Mouse (Mus musculus) forebrain, embryonic 14.5 days (tissue): ENCODE measurements at regions not wholly inside any gene's neighbourhood (a gene's known extent, or its start where the extent isn't known, plus 50 kb on each side); places are given as distances from the start of the nearest gene placed in this dataset.

Experiments
- ATAC-seq: fragments of 200-750 bp; cut with Nextera tagmentation; 2 replicates; pipeline ENCODE4 v1.8.0; 2017; ENCODE audit warnings: mild to moderate bottlenecking, moderate library complexity
- DNase-seq: peaks from one replicate; pipeline ENCODE4 v3.0.0-alpha.2; 2015; ENCODE audit warnings: low spot score
- H3K27ac ChIP-seq: fragments of 300-500 bp; sonication (generic); 2 replicates; pipeline ENCODE4 v1.5.1; 2014; ENCODE audit warnings: low read depth, mild to moderate bottlenecking, control low read depth, low read length, moderate library complexity
- H3K27me3 ChIP-seq: fragments of 300-500 bp; sonication (generic); replicated peaks from 2 replicates; pipeline ENCODE4 v1.6.1; 2014; ENCODE audit warnings: low read length, control low read depth, mixed read lengths; ENCODE audit not compliant: control insufficient read depth, insufficient read depth
- H3K36me3 ChIP-seq: fragments of 300-500 bp; sonication (generic); 2 replicates; pipeline ENCODE4 v1.6.1; 2014; ENCODE audit warnings: low read length, control low read depth; ENCODE audit not compliant: control insufficient read depth, insufficient read depth
- H3K4me1 ChIP-seq: fragments of 300-500 bp; sonication (generic); 2 replicates; pipeline ENCODE4 v1.6.1; 2014; ENCODE audit warnings: antibody characterized with exemption, low read length, control low read depth; ENCODE audit not compliant: control insufficient read depth, insufficient read depth
- H3K4me2 ChIP-seq: fragments of 300-500 bp; sonication (generic); 2 replicates; pipeline ENCODE4 v1.6.1; 2014; ENCODE audit warnings: mild to moderate bottlenecking, control low read depth, low read length
- H3K4me3 ChIP-seq: fragments of 300-500 bp; sonication (generic); 2 replicates; pipeline ENCODE4 v1.5.1; 2014; ENCODE audit warnings: low read depth, low read length, control low read depth
- H3K9ac ChIP-seq: fragments of 300-500 bp; sonication (generic); 2 replicates; pipeline ENCODE4 v1.6.1; 2014; ENCODE audit warnings: mild to moderate bottlenecking, low read length, control low read depth, moderate library complexity
- H3K9me3 ChIP-seq: fragments of 300-500 bp; sonication (generic); replicated peaks from 2 replicates; pipeline ENCODE4 v1.6.1; 2016; ENCODE audit warnings: low read length, control low read depth, mixed read lengths; ENCODE audit not compliant: control insufficient read depth
- WGBS: fragments of 180-500 bp; shearing (Covaris S2); extraction: QIAGEN DNeasy Blood & Tissue Kit; methylation state at CpG from one replicate; pipeline ENCODE4 v1.1.7; 2014; 5-methylcytosine and 5-hydroxymethylcytosine counted together

DNA sequence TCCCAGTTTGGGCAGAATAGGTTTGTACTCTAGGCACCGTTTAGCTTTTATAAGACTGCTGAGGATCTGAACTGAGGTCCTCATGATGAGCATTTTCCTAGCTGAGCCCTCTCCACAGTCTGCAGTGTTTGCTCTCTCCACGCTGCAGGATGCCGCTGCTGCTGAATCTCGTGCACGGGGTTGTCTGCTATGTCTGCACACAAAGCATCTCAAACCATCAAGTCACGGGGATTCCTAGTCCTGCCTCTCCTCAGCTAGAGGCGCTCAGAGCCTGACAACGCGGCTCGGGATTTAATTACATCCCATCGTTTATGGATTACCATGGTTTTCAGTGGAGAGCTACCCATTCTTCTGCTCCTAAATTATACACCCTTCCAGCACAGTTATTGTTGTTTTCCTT is 175.6 kb downstream of the Rnf144b start:
- H3K4me2 ChIP-seq: no peak overlapping the region
- H3K36me3 ChIP-seq: no peaks in the 10 kb centered on the region
- H3K27me3 ChIP-seq: no peaks in the 10 kb centered on the region
- peak; percentile 46 for DNase-seq
- H3K4me1 ChIP-seq: no peaks in the 10 kb centered on the region
- peak overlapping the region; percentile 27; the same call in 1 of the 2 replicates for H3K27ac ChIP-seq
- H3K9me3 ChIP-seq: no peaks in the 10 kb centered on the region
- WGBS: 49% methylated on average over 11 of the region's 11 CpGs
- peak; percentile 40; the same call in 1 of the 2 replicates for ATAC-seq
- H3K4me3 ChIP-seq: no peak overlapping the region
- H3K9ac ChIP-seq: no peak overlapping the region

DNA sequence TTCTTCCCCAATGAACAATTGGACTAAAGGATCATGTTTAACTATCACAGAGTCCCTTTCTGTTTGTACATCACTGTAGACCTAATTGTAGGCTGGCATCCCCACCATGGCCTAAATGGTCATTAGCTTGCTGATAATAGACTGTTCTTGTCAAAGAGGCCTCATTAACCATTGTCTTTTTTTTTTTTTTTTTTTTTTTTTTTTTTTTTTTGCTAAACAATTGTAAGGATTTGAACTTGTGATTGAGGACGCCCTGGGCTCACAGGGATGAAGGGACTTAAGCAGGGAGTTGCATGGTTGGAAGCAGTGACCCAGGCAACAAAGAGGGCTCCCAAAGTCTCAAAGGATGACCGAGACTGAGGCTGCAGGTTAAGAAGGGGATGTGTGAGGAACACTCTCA is 178.0 kb downstream of the Rnf144b start:
- Histone ChIP-seq H3K36me3 (no peaks in the 10 kb centered on the region), H3K4me2 (no peak overlapping the region), H3K27me3 (no peaks in the 10 kb centered on the region), H3K9ac (no peak overlapping the region), H3K27ac (no peak overlapping the region), H3K4me3 (no peak overlapping the region), H3K4me1 (no peaks in the 10 kb centered on the region), H3K9me3 (no peaks in the 10 kb centered on the region)
- 12% methylated on average over 2 of the region's 2 CpGs for WGBS
- peak; percentile 32 for DNase-seq
- ATAC-seq: no peak

DNA sequence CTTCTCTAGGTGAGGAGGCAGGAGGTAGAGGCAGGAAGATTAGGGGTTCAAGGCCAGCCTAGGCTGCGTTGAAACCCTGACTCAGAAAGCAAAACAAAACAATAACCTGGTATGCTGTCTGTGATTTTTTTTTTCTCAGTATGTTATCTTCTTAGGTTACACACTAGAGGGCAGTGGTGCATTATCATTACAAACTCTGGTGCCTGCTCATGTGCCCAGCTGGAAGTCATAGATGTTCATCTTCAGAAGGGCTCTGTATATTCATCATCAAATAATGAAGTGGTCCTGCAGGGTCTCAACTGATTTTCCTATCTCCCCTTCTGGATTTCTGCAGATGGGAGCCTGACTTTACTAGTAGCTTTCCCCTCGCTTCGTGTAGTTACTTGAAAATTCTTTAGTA is 178.6 kb downstream of the Rnf144b start:
- Histone ChIP-seq H3K9me3 (no peaks in the 10 kb centered on the region), H3K36me3 (no peaks in the 10 kb centered on the region), H3K27me3 (no peaks in the 10 kb centered on the region), H3K4me3 (no peak overlapping the region), H3K4me1 (no peaks in the 10 kb centered on the region), H3K9ac (no peak overlapping the region), H3K27ac (no peak overlapping the region), H3K4me2 (no peak overlapping the region)
- DNase-seq (peak; percentile 89), ATAC-seq (peak; percentile 46; the same call in 1 of the 2 replicates)
- 60% methylated on average over 3 of the region's 3 CpGs for WGBS

DNA sequence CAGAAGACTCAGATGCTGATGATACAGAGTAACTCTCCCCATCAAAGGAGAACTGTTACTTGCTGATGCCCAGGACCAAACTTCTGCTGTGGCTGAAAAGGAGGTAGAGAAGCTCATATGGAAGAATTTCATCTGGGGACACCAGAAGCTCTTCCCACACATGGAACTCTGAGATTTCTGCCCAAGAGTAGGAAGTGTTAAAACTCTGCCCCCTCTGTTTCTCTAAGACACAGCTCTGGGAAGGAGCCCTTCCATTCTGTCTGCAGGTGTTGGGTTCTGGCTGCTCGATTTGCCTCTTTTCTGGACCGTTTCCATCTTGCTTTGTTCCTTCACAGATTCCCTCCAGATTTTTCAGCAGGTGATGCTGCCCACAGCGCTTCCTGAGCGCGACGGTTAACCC is 187.0 kb downstream of the Rnf144b start:
- Histone ChIP-seq H3K4me2 (no peak overlapping the region), H3K27me3 (no peaks in the 10 kb centered on the region), H3K27ac (no peak overlapping the region), H3K36me3 (no peaks in the 10 kb centered on the region), H3K9me3 (no peaks in the 10 kb centered on the region), H3K4me1 (peaks cover 8% of the 10 kb centered on the region), H3K4me3 (no peak overlapping the region), H3K9ac (no peak overlapping the region)
- DNase-seq (no peak), ATAC-seq (no peak)
- 89% methylated on average over 6 of the region's 6 CpGs for WGBS

DNA sequence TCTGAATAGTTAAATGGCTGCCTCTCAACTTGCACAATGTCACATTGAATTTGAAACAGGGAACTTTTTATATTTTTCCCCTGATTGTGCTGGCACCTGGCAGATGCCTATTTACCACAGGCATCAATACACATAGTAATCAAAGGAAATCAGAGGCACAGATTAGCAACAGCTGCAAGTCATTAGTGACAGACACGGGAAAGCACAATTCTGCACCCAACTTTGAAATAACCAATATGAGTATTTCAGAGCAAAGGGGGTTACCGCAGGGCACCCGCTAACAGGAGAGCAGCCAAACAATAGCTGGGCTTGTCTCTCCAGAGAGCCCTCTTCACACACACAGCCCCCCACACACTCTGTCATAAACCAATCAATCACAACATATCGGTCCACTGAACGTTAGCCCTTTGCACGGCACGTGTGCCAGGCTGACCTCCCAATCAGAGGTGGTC is 188.3 kb downstream of the Rnf144b start:
- DNase-seq: peak; percentile 72
- no peak overlapping the region for H3K9ac ChIP-seq

DNA sequence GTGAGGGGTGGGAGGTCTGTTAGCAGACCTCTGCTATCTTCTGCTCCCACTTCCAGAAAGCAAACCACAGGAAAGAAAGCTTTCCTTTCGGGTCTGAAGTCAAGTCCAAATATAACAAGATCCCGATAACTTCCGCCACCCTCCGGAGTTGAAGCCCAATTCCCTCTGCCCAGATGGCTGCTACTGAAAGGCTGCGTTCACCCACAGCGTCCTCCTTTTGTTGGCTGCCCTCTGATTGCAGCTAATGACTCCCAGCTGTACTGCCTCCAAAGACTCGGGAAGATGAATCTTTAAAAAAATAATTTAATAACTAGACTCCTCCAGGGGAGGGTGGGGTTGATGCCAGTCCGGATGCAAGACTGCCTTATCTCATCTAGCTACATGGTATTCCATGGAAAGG is 197.1 kb downstream of the Rnf144b start:
- Histone ChIP-seq H3K27me3 (no peaks in the 10 kb centered on the region), H3K4me2 (no peak overlapping the region), H3K27ac (no peak overlapping the region), H3K9ac (no peak overlapping the region), H3K36me3 (no peaks in the 10 kb centered on the region), H3K4me1 (peaks cover 8% of the 10 kb centered on the region; the same call in 1 of the 2 replicates), H3K9me3 (no peaks in the 10 kb centered on the region), H3K4me3 (no peak overlapping the region)
- DNase-seq (peak; percentile 46), ATAC-seq (no peak)
- WGBS: 67% methylated on average over 8 of the region's 8 CpGs

More for the DNA sequence above, 188.3 kb downstream of the Rnf144b start:
- no peak overlapping the region for H3K4me3 ChIP-seq
- H3K27me3 ChIP-seq: no peaks in the 10 kb centered on the region
- H3K9me3 ChIP-seq: no peaks in the 10 kb centered on the region
- H3K27ac ChIP-seq: peak overlapping the region; percentile 17; the same call in 1 of the 2 replicates
- H3K36me3 ChIP-seq: no peaks in the 10 kb centered on the region
- H3K4me1 ChIP-seq: peaks cover 8% of the 10 kb centered on the region
- H3K4me2 ChIP-seq: no peak overlapping the region
- ATAC-seq: peak; percentile 82
- 12% methylated on average over 7 of the region's 7 CpGs for WGBS

DNA sequence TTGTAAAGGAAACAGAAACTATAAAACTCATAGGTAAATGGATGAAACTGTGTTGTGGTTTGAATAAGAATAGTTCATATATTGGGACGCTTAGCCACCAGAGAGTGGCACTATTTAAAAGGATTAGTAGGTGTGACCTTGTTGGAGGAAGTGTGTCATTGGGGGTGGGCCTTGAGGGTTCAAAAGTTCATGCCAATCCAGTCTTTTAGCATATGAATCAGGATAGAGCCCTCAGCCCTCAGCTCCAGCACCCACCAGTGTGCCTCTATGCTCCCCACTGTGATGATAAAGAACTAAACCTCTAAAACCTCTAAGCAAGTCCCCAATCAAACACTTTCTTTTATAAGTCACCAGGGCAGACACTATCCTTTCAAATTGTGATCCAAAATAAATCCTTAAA is 199.4 kb downstream of the Rnf144b start:
- no peak overlapping the region for H3K9ac ChIP-seq
- no peak overlapping the region for H3K4me3 ChIP-seq
- DNase-seq (no peak), ATAC-seq (no peak)
- peaks cover 8% of the 10 kb centered on the region; the same call in 1 of the 2 replicates for H3K4me1 ChIP-seq
- H3K27ac ChIP-seq: no peak overlapping the region
- H3K36me3 ChIP-seq: no peaks in the 10 kb centered on the region
- 85% methylated on average over 1 of the region's 1 CpGs for WGBS
- H3K9me3 ChIP-seq: no peaks in the 10 kb centered on the region
- no peaks in the 10 kb centered on the region for H3K27me3 ChIP-seq
- H3K4me2 ChIP-seq: no peak overlapping the region

DNA sequence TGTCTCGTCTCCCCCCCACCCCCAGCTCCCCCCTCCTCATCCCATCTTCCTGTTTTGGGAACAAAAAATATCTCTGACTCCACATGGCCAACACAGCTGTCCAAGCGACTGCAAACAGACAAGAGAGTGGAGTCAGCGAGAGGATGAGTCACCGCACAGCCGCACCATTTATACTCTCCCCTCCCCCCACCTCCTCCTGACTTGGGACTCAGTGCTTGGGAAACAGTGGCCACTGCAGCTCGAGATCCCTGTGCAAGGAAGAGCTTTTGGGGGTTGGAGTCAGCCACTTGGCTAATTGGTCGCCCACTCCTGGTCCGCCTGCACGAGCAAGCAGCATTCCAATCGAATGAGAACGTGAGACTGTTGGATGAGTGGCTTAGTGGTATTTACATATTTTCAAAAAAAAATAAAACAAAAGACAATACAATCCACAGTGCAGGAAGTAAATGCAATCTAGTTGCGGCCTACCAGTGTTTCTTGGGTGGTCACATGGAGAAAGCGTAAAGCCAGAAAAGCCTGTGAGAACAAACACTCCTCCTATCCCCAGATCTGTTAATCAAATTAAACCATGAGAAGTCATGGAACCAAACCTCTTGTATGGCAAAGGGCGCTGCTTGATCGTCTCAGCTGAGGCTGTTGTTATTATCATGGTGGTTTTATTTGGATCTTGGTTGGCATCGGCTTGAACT is 213.7 kb downstream of the Rnf144b start:
- no peak overlapping the region for H3K9ac ChIP-seq
- 72% methylated on average over 16 of the region's 16 CpGs for WGBS
- H3K27ac ChIP-seq: no peak overlapping the region
- ATAC-seq (no peak), DNase-seq (no peak)
- no peaks in the 10 kb centered on the region for H3K27me3 ChIP-seq
- H3K9me3 ChIP-seq: no peaks in the 10 kb centered on the region
- H3K4me3 ChIP-seq: no peak overlapping the region
- peaks cover 6% of the 10 kb centered on the region; the same call in 1 of the 2 replicates for H3K4me1 ChIP-seq
- H3K36me3 ChIP-seq: no peaks in the 10 kb centered on the region
- H3K4me2 ChIP-seq: no peak overlapping the region

DNA sequence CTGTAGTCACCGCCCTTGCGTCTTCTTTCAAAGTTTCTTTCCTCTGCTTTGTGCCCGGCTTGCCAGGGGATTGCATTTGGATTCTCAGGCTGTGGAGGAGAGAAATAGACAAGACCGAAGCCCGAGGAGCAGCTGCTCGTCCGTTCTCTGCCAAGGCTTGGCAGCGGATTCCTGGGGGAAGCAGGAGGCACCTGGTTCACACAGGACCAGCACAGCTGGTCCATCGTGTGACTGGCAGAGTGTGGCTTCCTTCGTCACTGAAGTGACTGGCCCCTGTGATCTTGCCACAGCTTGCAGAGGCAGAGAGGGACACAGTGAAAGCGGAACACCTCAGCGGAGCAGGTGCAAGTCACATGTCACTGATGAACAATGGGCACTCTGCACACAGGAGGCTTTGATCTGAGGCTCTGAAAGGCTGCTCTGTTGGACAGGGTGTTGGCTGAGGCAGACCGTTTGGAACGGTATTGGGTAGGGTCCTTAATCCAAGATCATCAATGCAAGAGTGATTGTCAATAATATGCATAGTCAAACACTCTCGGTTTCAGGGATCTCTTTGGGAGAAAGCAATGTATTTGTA is 214.5 kb downstream of the Rnf144b start:
- Histone ChIP-seq H3K4me1 (peaks cover 6% of the 10 kb centered on the region; the same call in 1 of the 2 replicates), H3K4me2 (no peak overlapping the region), H3K9me3 (no peaks in the 10 kb centered on the region), H3K27ac (peak overlapping the region; percentile 21; the same call in 1 of the 2 replicates), H3K27me3 (no peaks in the 10 kb centered on the region), H3K9ac (no peak overlapping the region), H3K4me3 (no peak overlapping the region), H3K36me3 (no peaks in the 10 kb centered on the region)
- 57% methylated on average over 15 of the region's 15 CpGs for WGBS
- ATAC-seq (peak; percentile 62), DNase-seq (peak; percentile 65)
